Comparison of ENCODE assay signal across 20 mouse cellular contexts in the genomic region with DNA sequence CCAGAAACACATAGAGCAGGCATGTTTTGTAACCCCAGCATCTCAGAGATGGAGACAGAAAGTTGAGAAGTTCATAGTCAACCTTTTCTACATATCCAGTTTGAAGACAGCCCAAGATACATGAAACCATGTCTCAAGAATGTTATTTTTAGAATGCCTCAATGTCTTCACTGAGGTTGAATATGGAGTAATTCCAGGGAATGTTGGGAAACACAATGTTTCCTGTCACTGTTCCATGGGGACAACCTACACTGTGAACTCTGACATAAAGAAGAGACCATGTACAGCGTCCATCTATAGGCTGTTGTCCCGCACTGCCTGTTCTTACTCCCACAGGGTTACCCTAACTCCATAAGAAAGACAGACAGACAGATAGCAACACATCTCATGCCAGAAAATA.
"Had no signal": no experiment of that assay in that cellular context is flagged by ENCODE, and none has a peak within 500 bp of the region (broad histone marks: within the 10 kb centered on the region; RNA-seq: fewer than 3 reads in every experiment).

No protein-coding gene starts in this region.

- H3K4me2 ChIP-seq: limb, embryonic 13.5 days; liver, embryonic 12.5 days; liver, embryonic 15.5 days; lung, embryonic 14.5 days; midbrain, embryonic 13.5 days had no signal

- H3K36me3 ChIP-seq: limb, embryonic 10.5 days; limb, embryonic 13.5 days; liver, embryonic 12.5 days; liver, embryonic 15.5 days; midbrain, embryonic 10.5 days; midbrain, embryonic 13.5 days had no signal

- H3K9me3 ChIP-seq: limb, embryonic 10.5 days; limb, embryonic 13.5 days; liver, embryonic 12.5 days; liver, embryonic 15.5 days; midbrain, embryonic 10.5 days had no signal

- ATAC-seq: liver, embryonic 12.5 days; midbrain, embryonic 13.5 days; midbrain, embryonic 16.5 days had no signal

- H3K27ac ChIP-seq: layer of hippocampus, adult 2 months; limb, embryonic 10.5 days; limb, embryonic 13.5 days; liver, embryonic 12.5 days; liver, embryonic 15.5 days; midbrain, embryonic 10.5 days; midbrain, embryonic 13.5 days; stomach, postnatal 0 days had no signal

- DNase-seq: kidney, adult 9 months; kidney, postnatal 25 days; layer of hippocampus, adult 9-11 months; liver; lung, embryonic 14.5 days; lung, postnatal 10 days; lung, postnatal 36 days; thymus, adult 2 months; thymus, postnatal 14 days; thymus, postnatal 4 days had no signal

- H3K4me3 ChIP-seq: layer of hippocampus, adult 2 months; limb, embryonic 10.5 days; limb, embryonic 13.5 days; liver, embryonic 12.5 days; liver, embryonic 15.5 days; megakaryocyte, embryonic 14.5 days; midbrain, embryonic 10.5 days; midbrain, embryonic 13.5 days had no signal

- H3K9ac ChIP-seq: limb, embryonic 13.5 days; liver, embryonic 12.5 days; liver, embryonic 15.5 days; lung, embryonic 14.5 days; midbrain, embryonic 13.5 days had no signal

- H3K4me1 ChIP-seq: limb, embryonic 13.5 days; liver, embryonic 12.5 days; liver, embryonic 15.5 days; megakaryocyte, embryonic 14.5 days; midbrain, embryonic 13.5 days had no signal

- H3K27me3 ChIP-seq: limb, embryonic 13.5 days; liver, embryonic 12.5 days; liver, embryonic 15.5 days; megakaryocyte, embryonic 14.5 days; midbrain, embryonic 13.5 days had no signal
